Mouse (Mus musculus) layer of hippocampus, adult 8-10 months (tissue): ENCODE data around the gene Nudt11. TPM values are rescaled to one million over a fixed set of nuclear protein-coding genes. Genes with fewer than 3 reads are reported as not detected.
"Not testable (repeated sequence)": the region's sequence is repeated elsewhere in the genome, so short reads cannot be mapped to it uniquely, and the experiment has no call there.

Experiments
- DNase-seq, 2 experiments: peaks; one replicate each; pipeline ENCODE4 v3.0.0; 2022; ENCODE audit warnings: low spot score in 2 of 2
- microRNA-seq, 2 experiments: library from miRNA; unstranded; fragments of <30 nt; microRNA quantifications; one replicate each; pipeline ENCODE4 v1.2.0; 2022
- total RNA-seq, 4 experiments: library from RNA; stranded (reverse); gene quantifications; 2 replicates each; pipeline ENCODE4 v1.2.4; 2022

Gene Nudt11
- total RNA-seq, result 10 to 100 TPM; 25.0 to 27.9 (median 26.9) TPM

GRCm38 (mm10) chrX:6047066-6047935, at the start of gene Nudt11:
Gene Nudt11, plus strand, starts transcription at chrX:6047453.
- not testable (repeated sequence) for DNase-seq

DNA sequence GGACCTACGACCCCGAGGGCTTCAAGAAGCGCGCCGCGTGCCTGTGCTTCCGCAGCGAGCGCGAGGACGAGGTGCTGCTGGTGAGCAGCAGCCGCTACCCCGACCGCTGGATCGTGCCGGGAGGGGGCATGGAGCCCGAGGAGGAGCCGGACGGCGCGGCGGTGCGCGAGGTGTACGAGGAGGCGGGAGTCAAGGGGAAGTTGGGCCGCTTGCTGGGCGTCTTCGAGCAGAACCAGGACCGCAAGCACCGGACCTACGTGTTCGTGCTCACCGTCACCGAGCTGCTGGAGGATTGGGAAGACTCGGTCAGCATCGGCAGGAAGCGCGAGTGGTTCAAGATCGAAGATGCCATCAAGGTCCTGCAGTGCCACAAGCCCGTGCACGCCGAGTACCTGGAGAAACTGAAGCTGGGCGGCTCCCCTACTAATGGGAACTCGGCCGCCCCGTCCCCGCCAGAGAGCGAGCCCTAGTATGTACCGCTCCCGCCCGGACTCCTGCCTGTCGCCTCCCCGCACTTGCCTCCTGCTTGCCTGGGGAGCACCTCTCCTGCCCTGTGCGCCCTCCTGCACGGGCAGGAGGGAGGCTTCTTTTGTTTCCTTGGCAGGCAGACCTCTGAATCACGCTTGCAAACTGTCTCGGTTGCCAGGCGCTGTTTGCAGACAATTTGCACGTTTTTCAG, 822 bp downstream of the Nudt11 start:
- DNase-seq, result peak in 1 of 2 experiments; percentile 3

DNA sequence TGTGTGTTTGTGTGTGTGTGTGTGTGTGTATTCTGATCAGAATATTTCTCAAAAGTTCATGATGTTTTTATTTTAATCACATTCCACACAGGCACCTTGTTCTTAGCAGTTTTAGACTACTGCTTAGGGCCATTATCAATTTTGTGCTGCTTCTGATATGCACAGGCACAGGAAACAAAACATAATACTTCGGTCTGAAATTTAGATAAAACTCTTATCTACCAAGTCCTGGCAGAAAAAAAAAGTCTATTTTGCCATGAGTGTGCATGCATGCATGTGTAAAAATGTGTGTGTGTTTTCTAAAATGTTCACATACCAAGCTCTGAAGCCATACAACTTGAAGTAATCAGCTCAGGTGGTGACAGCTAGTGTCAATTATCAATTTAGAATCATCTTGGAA, 14.3 kb downstream of the Nudt11 start:
- no peak for DNase-seq

DNA sequence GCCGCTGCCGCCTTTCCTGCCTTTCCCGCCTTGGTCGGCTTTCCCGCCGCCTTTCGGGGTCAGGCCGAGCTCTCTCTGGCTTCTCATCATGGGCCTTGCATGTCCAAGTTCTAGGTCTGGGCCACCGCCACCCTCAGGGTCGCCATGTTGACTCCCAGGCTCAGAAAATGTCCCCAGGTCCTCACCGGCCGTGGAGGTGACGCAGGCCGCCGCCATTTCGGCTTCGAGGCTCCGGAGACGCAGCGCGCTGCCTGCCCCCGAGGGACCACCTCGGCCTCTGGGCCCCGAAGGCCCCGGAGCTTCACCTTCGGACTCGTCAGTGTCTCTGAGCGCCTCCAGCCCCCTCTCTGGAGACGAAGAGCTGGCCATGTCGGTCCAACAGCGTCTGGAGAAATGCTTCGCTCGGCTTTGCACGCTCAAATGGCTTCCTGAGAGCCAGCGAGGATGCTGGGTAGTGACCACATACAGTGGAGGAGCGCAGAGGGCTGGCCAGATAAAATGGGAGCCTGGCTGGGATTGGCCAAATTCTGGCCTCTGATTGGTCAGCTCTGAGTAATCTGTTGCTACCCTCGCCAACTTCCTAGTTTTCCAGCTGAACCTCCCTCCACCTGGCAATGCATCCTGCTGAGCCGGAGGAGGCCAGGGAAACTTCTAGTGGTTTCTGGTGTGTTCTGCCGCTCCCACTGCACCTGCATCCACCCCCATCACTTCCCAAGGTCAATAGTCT, 35.9 kb downstream of the Nudt11 start, which contains the start of gene AU022751:
TSS of gene AU022751 (minus strand) at position 466 of the 727 bp plus-strand sequence.
- DNase-seq, result no peak

- no peak for DNase-seq
Observed at GRCm38 (mm10) chrX:6091547-6091946, 44.3 kb downstream of the Nudt11 start.

- peak; percentile 21 to 41 for DNase-seq
Observed at GRCm38 (mm10) chrX:6091996-6092757, 44.9 kb downstream of the Nudt11 start.

Small RNAs within 50 kb of the gene (microRNA-seq; reads per million reads assigned to microRNA genes)
- gene Gm27360, result 0 reads per million in 2 experiments

Other genes starting within 250 kb of the Nudt11 start
- gene AU022751, start 36.0 kb downstream of the Nudt11 start, total RNA-seq, result 1 to 10 TPM in 2 of 4 experiments, under 1 TPM in 2; 0.43 to 1.8 (median 1.1) TPM
- gene Nudt10, start 125.6 kb downstream of the Nudt11 start, total RNA-seq, result 10 to 100 TPM; 25.3 to 33.8 (median 27.9) TPM